Mouse (Mus musculus) bone marrow, adult 2 months (tissue): ENCODE data around the gene Dnah8.

Experiments
- CTCF ChIP-seq: fragments of 200-500 bp; IDR thresholded peaks from 2 replicates; pipeline ENCODE4 v1.5.1; 2011; ENCODE audit warnings: low read length, control low read depth; ENCODE audit not compliant: control insufficient read depth, insufficient read depth
- POLR2A ChIP-seq: fragments of 200-500 bp; IDR thresholded peaks from 2 replicates; pipeline ENCODE4 v1.6.1; 2011; ENCODE audit warnings: low read depth, mild to moderate bottlenecking, control low read depth, low read length, borderline replicate concordance; ENCODE audit not compliant: control insufficient read depth

- TF ChIP-seq CTCF (no peak), POLR2A (no peak)
These were observed 19.2 kb upstream of the Dnah8 start for GRCm38 (mm10) chr17:30605001-30605400.
